Mouse (Mus musculus) heart, postnatal 0 days (tissue): ENCODE measurements around the gene Ltbp1. TPM values are rescaled to one million over a fixed set of nuclear protein-coding genes. Genes with fewer than 3 reads are reported as not detected.

Source experiments
- ATAC-seq: fragments of 200-750 bp; cut with Nextera tagmentation; 2 replicates; pipeline ENCODE4 v1.8.0; 2017; ENCODE audit warnings: low read depth, moderate number of reproducible peaks, moderate library complexity; ENCODE audit not compliant: insufficient read depth
- DNase-seq: peaks from one replicate; pipeline ENCODE4 v3.0.0-alpha.2; 2016; ENCODE audit warnings: low spot score
- H3K27ac ChIP-seq: fragments of 300-500 bp; sonication (generic); 2 replicates; pipeline ENCODE4 v1.5.1; 2014; ENCODE audit warnings: low read depth, mild to moderate bottlenecking
- H3K27me3 ChIP-seq: fragments of 300-500 bp; sonication (generic); 2 replicates; pipeline ENCODE4 v1.6.1; 2014; ENCODE audit warnings: low read length, mixed read lengths; ENCODE audit not compliant: control insufficient read depth, insufficient read depth
- H3K36me3 ChIP-seq: fragments of 300-500 bp; sonication (generic); replicated peaks from 2 replicates; pipeline ENCODE4 v1.6.1; 2014; ENCODE audit warnings: low read length, mixed read lengths; ENCODE audit not compliant: control insufficient read depth, insufficient read depth
- H3K4me1 ChIP-seq: fragments of 300-500 bp; sonication (generic); 2 replicates; pipeline ENCODE4 v1.6.1; 2014; ENCODE audit warnings: antibody characterized with exemption; ENCODE audit not compliant: control insufficient read depth, insufficient read depth
- H3K4me2 ChIP-seq: fragments of 300-500 bp; sonication (generic); 2 replicates; pipeline ENCODE4 v1.6.1; 2014; ENCODE audit warnings: low read depth, mild to moderate bottlenecking, low read length, moderate library complexity
- H3K4me3 ChIP-seq: fragments of 300-500 bp; sonication (generic); 2 replicates; pipeline ENCODE4 v1.5.1; 2014; ENCODE audit warnings: low read depth, low read length
- H3K9ac ChIP-seq: fragments of 300-500 bp; sonication (generic); replicated peaks from 2 replicates; pipeline ENCODE4 v1.6.1; 2014; ENCODE audit warnings: low read depth, low read length, mixed read lengths
- H3K9me3 ChIP-seq: fragments of 300-500 bp; sonication (generic); replicated peaks from 2 replicates; pipeline ENCODE4 v1.6.1; 2016; ENCODE audit warnings: low read length; ENCODE audit not compliant: control insufficient read depth
- CTCF ChIP-seq: IDR thresholded peaks from 2 replicates; pipeline ENCODE4 v1.5.1; 2016; ENCODE audit warnings: antibody characterized with exemption, control low read depth, low read depth
- EP300 ChIP-seq: IDR thresholded peaks from 2 replicates; pipeline ENCODE4 v1.6.1; 2016; ENCODE audit warnings: antibody characterized with exemption, low read depth
- WGBS: fragments of 180-500 bp; shearing (Covaris S2); extraction: QIAGEN DNeasy Blood & Tissue Kit; methylation state at CpG from one replicate; pipeline ENCODE4 v1.1.7; 2014; 5-methylcytosine and 5-hydroxymethylcytosine counted together
- polyA plus RNA-seq: library from polyadenylated mRNA; unstranded; fragments of >200 nt; fragmentation: Nextera tagmentation; extraction: Ambion mirVana; gene quantifications from 2 replicates; pipeline ENCODE4 v1.2.1, GENCODE M21; 2015
- total RNA-seq: library from RNA; depleted of rRNA; stranded (reverse); fragments of >200 nt; gene quantifications from 2 replicates; pipeline ENCODE4 v1.2.3, GENCODE M21; 2014; ENCODE audit warnings: low replicate concordance

Ltbp1 gene
- total and polyA plus RNA-seq, 2 experiments from 2014 or later = 11.8 to 43.0 TPM

DNA sequence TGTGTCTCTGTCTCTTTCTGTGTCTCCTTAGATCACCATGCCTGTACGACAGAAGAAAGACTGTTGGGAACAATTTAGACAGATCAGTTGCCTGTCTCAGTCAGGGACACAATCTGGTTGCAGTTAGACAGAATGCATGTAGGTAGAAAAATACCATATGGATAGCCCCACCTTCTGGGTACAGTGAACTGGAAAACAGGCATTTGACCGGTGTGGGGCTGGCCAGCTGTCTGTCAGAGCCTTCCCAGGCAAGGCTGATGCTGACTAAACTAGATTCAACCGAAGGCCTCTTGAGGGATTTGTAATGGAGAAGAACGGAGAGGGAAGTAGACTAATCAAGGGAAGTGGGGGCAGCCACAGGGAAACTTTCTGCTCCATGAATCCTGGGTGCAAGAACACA lies 156.6 kb downstream of the Ltbp1 start:
- H3K4me2 ChIP-seq = no peak overlapping the region
- peaks cover 10% of the 10 kb centered on the region; the same call in 1 of the 2 replicates for H3K4me1 ChIP-seq
- H3K27ac ChIP-seq = no peak overlapping the region
- no peak overlapping the region for H3K4me3 ChIP-seq
- H3K9me3 ChIP-seq = no peaks in the 10 kb centered on the region
- no peaks in the 10 kb centered on the region for H3K27me3 ChIP-seq
- no peak for ATAC-seq
- H3K9ac ChIP-seq = no peak overlapping the region
- H3K36me3 ChIP-seq = no peaks in the 10 kb centered on the region
- WGBS = 68% methylated on average over 4 of the region's 4 CpGs
- TF ChIP-seq CTCF (no peak), EP300 (no peak)
- no peak for DNase-seq

DNA sequence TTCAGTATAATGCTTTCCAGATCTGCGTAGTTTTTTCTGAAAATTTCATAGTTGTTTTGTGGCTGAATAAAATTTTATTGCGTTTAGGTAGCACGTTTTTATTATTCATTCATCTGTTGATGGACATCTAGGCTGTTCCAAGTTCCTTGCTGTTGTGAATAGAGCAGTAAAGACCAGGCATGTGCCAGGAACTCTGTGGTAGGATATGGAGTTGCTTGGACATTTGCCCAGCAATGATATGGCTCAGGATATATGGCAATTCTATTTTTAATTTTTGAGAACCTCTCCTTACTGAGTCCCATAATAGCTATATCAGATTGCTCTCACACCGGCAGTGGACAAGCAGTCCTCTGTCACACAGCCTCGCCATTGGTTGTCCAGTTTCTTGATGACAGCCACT lies 159.2 kb downstream of the Ltbp1 start:
- DNase-seq = no peak
- H3K4me1 ChIP-seq = peaks cover 6% of the 10 kb centered on the region; the same call in 1 of the 2 replicates
- no peaks in the 10 kb centered on the region for H3K27me3 ChIP-seq
- H3K4me3 ChIP-seq = no peak overlapping the region
- H3K9me3 ChIP-seq = no peaks in the 10 kb centered on the region
- WGBS = 42% methylated on average over 5 of the region's 5 CpGs
- no peaks in the 10 kb centered on the region for H3K36me3 ChIP-seq
- H3K4me2 ChIP-seq = no peak overlapping the region
- ATAC-seq = peak; percentile 17; the same call in 1 of the 2 replicates
- H3K27ac ChIP-seq = no peak overlapping the region
- TF ChIP-seq EP300 (no peak), CTCF (no peak)
- H3K9ac ChIP-seq = no peak overlapping the region

DNA sequence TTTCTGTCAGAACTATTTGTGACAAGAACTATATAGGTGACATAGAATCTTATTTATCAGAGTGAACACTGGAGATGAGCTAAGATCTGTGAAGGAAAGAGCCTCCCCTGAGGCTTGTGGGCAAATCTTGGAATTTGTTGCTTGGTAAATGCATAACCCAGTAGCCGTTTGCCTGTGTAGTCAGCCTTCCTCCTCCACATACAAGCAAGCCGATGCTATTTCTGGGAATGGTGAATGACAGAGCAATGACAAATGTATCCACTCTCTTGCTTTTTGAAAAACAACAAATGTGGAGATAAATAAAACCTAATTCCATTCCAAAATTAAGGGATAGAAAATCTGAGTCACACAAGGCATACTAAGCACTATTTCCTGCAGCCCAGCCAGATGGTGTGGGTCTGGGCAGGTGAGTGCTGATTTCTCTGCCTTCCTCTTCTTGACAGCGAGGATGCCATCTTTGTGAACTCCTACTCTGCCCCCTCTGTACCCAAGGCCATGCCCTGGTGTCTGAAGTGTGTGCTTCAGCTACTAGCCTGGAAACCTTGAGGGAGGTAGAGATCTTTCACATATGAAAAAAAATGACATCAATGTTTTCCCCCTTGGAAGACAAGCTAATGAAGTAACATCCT lies 163.3 kb downstream of the Ltbp1 start:
- WGBS = 51% methylated on average over 3 of the region's 3 CpGs
- H3K9me3 ChIP-seq = no peaks in the 10 kb centered on the region
- no peaks in the 10 kb centered on the region for H3K36me3 ChIP-seq
- DNase-seq = no peak
- TF ChIP-seq EP300 (no peak), CTCF (no peak)
- peaks cover 9% of the 10 kb centered on the region for H3K4me1 ChIP-seq
- H3K27ac ChIP-seq = no peak overlapping the region
- H3K27me3 ChIP-seq = no peaks in the 10 kb centered on the region
- no peak overlapping the region for H3K4me2 ChIP-seq
- no peak for ATAC-seq
- no peak overlapping the region for H3K4me3 ChIP-seq
- no peak overlapping the region for H3K9ac ChIP-seq

DNA sequence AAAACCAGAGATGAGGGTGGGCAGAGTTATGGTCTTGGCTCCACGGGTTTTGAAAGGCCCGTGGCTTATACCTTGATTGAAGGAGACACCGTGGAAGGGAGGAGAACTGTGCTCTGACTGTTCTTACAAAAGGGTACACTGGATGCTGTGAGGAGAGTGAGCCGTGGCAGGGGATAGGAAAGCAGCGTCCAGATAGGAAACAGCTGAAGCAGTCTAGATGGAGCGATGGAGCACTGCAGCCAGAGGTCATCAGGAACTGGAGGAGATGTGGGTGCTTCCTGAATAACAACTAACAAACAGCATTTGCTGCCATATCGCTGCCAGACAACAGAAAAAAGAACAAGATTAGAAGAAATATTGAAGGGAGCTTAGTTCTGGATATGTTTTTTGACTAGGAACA lies 166.3 kb downstream of the Ltbp1 start:
- no peaks in the 10 kb centered on the region for H3K27me3 ChIP-seq
- ATAC-seq (no peak), DNase-seq (no peak)
- H3K4me3 ChIP-seq = no peak overlapping the region
- TF ChIP-seq CTCF = no peak
- no peak for TF ChIP-seq EP300
- 56% methylated on average over 7 of the region's 7 CpGs for WGBS
- H3K4me1 ChIP-seq = peaks cover 3% of the 10 kb centered on the region; the same call in 1 of the 2 replicates
- no peaks in the 10 kb centered on the region for H3K9me3 ChIP-seq
- no peak overlapping the region for H3K9ac ChIP-seq
- no peak overlapping the region for H3K4me2 ChIP-seq
- no peak overlapping the region for H3K27ac ChIP-seq
- no peaks in the 10 kb centered on the region for H3K36me3 ChIP-seq

DNA sequence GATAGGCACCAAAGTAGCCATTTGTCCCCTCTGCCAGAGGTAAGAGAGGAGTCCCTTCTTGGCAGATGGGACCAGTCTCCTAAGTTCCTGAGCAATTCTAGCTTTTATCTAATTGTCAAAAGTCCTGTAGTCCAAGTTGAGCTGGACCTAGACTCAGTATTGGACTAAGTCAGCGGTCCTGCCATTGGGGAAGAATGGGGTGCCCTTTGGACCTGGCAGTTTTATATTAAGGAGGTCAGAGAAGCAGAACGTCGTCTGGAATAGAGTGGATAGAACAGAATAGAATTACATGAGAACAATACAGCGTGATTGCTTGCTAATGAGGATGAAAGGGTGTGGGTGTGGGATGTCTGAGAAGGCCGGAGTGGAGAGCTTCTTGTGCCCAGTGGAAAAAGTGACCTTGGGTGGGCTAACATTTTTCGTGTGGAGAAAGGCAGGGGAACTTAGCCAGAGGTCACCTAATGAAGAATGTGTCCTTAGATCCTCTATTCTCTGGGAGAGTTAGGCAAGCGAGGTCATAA lies 167.4 kb downstream of the Ltbp1 start:
- H3K4me2 ChIP-seq = no peak overlapping the region
- no peak overlapping the region for H3K9ac ChIP-seq
- peaks cover 3% of the 10 kb centered on the region; the same call in 1 of the 2 replicates for H3K4me1 ChIP-seq
- TF ChIP-seq CTCF = no peak
- no peak for TF ChIP-seq EP300
- no peaks in the 10 kb centered on the region for H3K9me3 ChIP-seq
- H3K4me3 ChIP-seq = no peak overlapping the region
- no peaks in the 10 kb centered on the region for H3K27me3 ChIP-seq
- no peak for DNase-seq
- no peak overlapping the region for H3K27ac ChIP-seq
- no peak for ATAC-seq
- H3K36me3 ChIP-seq = no peaks in the 10 kb centered on the region
- 84% methylated on average over 7 of the region's 7 CpGs for WGBS

DNA sequence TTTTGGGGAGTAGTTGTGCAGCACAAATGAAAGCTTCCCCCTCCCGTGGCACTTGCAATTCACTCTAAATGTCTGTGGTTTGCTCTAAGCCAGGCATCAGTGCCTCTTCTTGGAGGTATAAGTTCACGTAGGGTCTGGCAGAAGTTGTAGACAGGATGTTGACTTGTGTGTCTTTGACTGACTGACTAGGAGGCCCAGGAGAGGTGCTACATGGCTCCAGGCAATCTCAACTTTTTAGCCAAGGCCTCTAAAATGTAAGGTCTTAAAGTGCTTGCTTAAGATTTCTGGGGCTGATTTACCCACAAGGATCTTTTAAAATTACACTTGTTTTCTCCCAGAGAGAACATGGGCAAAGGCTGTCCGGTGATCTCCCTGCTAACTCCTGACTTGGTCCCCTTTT lies 169.1 kb downstream of the Ltbp1 start:
- no peak for DNase-seq
- Histone ChIP-seq H3K4me2 (no peak overlapping the region), H3K27ac (no peak overlapping the region), H3K27me3 (no peaks in the 10 kb centered on the region), H3K9me3 (no peaks in the 10 kb centered on the region), H3K36me3 (no peaks in the 10 kb centered on the region), H3K4me3 (no peak overlapping the region), H3K4me1 (peaks cover 3% of the 10 kb centered on the region; the same call in 1 of the 2 replicates), H3K9ac (no peak overlapping the region)
- no peak for ATAC-seq
- WGBS = 82% methylated on average over 3 of the region's 3 CpGs
- TF ChIP-seq CTCF (no peak), EP300 (no peak)
